Mouse (Mus musculus) heart, adult 18-20 months (tissue): ENCODE results near the gene Tgm2. TPM values are rescaled to one million over a fixed set of nuclear protein-coding genes. Genes with fewer than 3 reads are reported as not detected.

ENCODE experiments used
- DNase-seq, 2 experiments: peaks; one replicate each; pipeline ENCODE4 v3.0.0; 2021 to 2022; ENCODE audit warnings: mixed read lengths in 1 of 2
- long read RNA-seq, 2 experiments: library from polyadenylated mRNA; stranded (forward); transcript quantifications; one replicate each; pipeline ENCODE4 v2.0.0; 2021
- total RNA-seq, 2 experiments: library from RNA; stranded (reverse); gene quantifications; 2 replicates each; pipeline ENCODE4 v1.2.3; 2021

Tgm2 gene
- 100 to 1,000 TPM; 247 to 266 TPM for total RNA-seq
- long read RNA-seq, experiment 1, transcript Tgm2-201 (13 exons, 3,596 nt), result major isoform, 43 of 94 reads
- long read RNA-seq, experiment 1, partial matches to known transcripts, result 24 of 94 reads
- long read RNA-seq, experiment 1, other reads (novel, unspliced or antisense), result 27 of 94 reads
- long read RNA-seq, experiment 2, transcript Tgm2-201 (13 exons, 3,596 nt), result major isoform, 21 of 73 reads
- long read RNA-seq, experiment 2, partial matches to known transcripts, result 19 of 73 reads
- long read RNA-seq, experiment 2, other reads (novel, unspliced or antisense), result 33 of 73 reads

DNA sequence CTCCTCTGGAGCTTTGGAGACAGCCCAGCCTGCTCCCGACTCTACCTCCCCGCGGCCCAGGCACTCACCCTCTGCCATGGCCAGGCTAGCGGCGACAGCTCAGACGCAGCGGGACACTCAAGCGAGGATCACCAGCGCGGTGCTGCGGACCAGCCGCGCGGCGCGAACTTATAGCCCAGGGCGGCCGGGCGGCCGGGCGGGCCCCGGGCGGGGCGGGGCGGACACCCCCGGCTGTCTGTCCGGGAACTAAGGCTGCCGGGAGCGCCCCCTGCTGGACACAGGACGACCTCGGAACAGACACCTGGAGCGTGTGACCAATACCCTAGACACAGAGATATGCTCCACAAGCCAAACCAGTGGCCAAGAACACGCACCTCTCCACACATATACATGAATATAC, at the start of gene Tgm2:
Tgm2 (minus strand) TSS at position 214 of the 400 bp plus-strand sequence.
- DNase-seq, result peak; percentile 94 to 97

DNA sequence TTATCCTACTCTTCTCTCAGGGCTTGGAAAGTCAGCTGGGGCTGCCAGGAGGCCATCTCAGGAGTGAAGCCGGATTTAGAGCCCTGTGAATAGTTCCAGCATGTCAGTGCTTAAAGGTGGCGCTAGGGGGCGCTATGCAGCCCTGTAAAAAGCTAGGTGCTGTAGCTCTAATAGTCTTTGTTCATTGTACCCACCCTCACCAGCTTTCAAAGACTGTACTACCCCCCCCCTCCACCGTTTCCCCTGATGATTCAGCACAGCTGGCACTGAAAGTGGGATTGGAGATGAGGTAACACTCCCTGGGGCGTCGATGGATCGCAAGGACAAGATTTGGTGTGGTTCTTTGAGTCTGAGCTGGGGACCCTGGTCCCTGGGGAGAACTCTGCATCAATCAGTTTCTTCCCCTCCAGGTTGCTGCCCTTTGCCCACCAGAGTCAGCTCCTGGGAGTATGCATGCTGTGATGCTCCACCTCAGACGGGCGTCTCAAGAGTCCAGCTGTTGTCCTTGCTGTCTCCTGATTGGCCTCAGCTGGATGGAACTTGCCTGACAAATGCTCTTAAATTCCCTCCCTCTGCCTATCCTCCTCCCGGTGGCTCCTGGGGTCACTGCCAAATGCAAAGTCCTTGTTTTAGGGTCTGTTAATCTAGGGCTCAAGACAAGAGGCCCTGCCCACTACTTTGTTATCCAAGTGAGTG, 48.9 kb upstream of the Tgm2 start:
- peak; percentile 51 to 56 for DNase-seq

- DNase-seq, result no peak
Observed at GRCm38 (mm10) chr2:158193611-158194336, 47.5 kb upstream of the Tgm2 start.

DNA sequence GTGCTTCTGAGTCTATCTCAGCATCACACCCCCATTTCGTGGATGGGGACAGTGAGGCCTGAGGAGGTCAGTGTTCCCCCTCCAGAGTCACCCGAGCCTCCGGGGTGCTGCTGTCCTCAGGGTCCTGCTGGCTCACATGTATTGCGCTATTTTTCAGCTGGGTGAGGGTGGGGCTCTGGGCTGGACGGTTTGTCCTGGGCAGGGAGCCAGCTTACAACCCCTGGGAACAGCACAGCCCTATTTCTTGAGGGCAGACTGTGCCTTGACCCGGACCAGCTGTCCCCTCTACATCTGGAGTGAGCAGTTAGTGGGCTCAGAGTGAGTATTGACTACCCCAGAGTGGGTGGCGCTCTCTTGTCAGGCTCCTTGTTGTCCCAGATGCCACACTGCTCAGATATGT, 44.9 kb upstream of the Tgm2 start:
- peak; percentile 83 to 91 for DNase-seq

- no peak for DNase-seq
Observed at GRCm38 (mm10) chr2:158189451-158189850, 43.2 kb upstream of the Tgm2 start.

DNA sequence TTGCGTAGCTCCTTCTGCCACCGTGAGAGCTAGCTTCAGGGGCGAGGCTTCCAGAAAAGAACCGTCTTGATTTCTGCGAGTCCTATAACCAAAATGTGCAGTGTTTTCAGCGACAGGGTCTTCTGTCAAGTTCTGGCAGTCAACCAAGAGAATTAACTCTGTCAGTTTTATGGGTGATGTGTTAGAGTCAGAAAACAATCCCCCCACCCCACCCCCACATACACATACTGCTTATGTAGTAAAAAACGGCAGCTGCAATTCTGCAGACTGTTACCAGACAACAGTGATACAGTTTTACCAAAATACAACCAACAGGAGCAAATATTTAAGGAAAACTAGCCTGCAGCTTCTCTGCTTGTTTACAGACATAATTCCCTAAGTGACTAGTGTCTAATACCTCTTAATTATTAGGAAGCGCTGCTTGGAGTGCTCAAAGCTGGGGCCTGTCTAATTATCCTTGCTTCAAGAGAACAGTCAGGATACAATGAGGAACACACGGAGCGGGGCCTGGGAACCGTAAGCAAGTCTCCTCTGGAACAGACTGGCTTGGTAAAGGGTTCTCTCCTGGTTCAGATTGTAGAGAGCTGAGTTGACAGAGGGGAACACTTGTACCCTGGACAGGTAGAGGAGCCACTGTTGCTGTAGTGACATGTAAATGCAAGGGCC, 40.1 kb upstream of the Tgm2 start:
- no peak for DNase-seq

GRCm38 (mm10) chr2:158183266-158183665, 37.0 kb upstream of the Tgm2 start:
- no peak for DNase-seq

DNA sequence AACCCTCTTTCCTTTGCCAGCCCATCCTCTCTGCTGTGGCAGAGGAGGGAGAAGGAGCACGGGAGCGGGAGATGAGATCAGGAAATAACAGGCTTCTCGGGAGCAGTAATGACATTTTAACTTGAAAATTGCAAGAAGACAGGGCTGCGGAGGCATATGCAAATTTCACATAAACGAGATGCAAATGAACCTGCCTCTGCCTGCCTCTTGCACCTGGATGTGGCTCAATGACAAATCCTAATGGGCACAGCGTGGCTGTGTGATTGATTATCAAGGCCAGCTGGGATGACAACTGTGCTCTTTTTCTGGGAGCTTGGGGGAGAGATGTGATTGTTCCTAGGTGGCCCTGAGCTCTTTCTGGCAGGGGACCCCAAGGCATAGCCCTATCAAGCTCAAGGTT, 35.7 kb upstream of the Tgm2 start:
- DNase-seq, result no peak

- DNase-seq, result peak in 1 of 2 experiments; percentile 76
Observed at GRCm38 (mm10) chr2:158180797-158181196, 34.6 kb upstream of the Tgm2 start.

DNA sequence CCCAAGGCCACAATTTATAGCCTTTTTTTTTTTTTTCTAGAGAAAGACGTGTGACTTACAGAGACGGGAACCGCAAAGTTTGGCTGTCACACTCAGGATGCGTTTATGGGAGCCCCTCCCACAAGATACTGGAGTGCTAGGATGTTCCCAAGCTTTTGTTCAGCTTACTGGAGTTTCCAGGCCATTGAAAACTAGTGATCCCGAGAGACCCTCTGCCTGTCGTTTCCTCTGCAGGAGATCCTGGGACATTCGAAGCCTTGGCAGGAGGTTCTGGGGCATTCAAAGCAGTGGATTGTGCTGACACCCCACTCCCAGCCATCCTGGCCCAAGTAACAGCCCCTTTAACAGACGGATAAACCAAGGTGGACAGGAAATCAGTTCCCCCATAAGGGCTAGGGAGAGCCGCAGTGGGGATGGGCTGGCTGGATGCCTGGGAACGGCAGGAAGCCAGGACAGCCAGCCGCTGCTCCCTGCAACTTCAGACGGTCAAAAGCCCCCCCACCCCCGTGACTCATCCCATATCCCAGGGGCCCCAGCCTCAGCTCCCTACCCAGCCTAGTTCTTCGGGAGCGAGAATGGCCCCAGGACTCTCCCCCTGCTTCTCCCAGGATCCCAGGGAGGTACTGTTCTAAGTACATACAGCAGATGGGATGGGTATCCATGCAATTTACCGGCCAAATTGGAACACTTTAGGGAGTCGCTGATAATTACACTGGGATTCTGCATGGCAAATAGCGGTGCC, 33.3 kb upstream of the Tgm2 start:
- DNase-seq, result peak; percentile 76 to 79

GRCm38 (mm10) chr2:158178696-158179369, 32.6 kb upstream of the Tgm2 start:
- DNase-seq, result peak; percentile 86 to 89

DNA sequence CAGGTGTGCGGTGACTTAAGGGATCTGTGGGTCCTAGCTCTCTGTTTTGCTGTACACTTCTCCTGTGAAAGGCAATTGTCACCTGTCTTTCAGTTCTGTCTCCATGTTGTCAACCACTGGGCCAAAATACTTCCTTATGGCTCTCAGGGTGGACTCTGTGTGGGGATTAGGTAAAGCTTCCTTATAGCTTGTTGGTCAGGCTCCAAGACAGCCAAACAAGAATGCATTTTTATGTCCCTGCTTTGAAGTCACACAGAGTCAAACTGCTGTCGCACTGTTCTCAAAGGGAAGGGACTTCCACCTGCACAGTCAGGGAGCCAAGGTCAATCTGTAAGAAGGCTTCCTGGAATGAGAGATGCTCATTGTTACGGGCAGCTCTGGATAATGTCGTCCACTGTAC, 31.9 kb upstream of the Tgm2 start:
- DNase-seq, result no peak

DNA sequence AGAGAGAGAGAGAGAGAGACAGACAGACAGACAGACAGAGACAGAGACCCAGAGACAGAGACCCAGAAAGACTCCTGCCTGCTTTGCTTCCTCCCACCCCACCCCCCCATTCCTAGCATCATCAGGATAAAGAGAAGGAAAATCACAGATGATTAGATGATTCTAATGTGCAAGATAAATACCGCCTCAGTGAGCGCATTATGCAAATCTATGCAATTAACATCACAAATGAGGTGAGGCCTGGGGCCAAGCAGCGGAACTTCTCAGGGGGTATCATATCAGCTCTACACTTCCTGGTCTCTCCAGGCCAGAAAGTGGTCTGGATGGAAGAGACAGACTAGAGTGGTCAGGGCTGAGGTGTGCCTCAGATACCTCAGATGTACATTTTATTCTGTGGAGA, 31.3 kb upstream of the Tgm2 start:
- DNase-seq, result no peak

GRCm38 (mm10) chr2:158176763-158177162, 30.5 kb upstream of the Tgm2 start:
- no peak for DNase-seq

- DNase-seq, result no peak
Observed at GRCm38 (mm10) chr2:158175433-158175832, 29.2 kb upstream of the Tgm2 start.

GRCm38 (mm10) chr2:158174958-158175357, 28.7 kb upstream of the Tgm2 start:
- DNase-seq, result no peak

DNA sequence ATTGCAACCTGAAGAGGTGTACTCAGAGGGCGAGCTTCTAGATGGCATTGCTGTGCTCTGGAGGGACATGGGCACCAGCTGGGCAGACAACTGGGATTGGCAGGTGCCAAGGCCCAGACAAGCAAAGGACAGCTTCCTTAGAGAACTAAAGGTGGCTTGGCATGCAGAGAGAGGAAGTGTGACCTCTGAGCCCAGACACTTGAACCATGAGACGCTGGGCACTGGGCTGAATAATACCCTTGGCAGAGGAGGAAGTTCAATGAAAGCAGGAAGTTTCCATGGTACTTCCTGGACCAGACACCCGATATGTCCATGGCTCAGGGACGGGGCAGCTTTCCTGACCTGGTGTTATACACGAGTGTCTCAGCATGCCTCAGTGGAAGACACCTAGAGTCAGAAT, 28.2 kb upstream of the Tgm2 start:
- peak in 1 of 2 experiments; percentile 43 for DNase-seq

DNA sequence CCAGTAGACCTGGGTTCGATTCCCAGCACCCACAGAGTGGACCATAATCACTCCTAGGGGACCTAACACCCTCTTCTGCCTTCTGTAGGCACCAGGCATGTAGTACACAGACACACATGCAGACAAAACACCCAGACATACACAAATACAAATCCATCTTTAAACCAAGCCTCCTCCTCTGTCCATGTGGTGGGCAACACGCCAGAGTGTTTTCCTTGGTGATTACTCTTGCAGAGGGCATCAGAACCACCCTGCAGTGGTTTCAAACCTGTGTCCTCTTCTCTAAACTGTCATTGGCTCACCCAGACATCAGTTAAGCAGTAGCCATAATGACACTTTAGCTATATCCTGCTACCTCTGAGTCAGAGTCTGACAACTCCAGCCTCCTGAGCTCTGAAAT, 24.2 kb upstream of the Tgm2 start:
- no peak for DNase-seq

DNA sequence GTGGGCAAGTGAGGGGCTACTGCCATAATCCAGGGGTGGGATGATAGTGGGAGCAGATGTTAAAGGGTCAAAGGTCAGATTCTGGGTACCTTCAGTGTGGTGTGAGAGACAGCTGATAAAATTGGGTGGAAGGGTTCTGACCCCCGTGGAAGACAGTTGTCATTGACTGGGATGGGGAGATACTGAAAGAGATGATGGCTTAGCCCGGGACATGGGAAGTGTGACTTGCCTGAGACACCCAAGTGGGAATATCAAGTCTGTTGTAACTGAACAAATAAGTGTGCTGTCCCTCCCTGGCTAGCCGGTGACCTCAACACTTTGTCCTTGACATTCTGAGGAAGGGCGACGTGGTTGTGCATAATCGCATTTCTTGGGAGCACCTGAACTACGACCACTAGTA, 23.5 kb upstream of the Tgm2 start:
- DNase-seq, result no peak

DNA sequence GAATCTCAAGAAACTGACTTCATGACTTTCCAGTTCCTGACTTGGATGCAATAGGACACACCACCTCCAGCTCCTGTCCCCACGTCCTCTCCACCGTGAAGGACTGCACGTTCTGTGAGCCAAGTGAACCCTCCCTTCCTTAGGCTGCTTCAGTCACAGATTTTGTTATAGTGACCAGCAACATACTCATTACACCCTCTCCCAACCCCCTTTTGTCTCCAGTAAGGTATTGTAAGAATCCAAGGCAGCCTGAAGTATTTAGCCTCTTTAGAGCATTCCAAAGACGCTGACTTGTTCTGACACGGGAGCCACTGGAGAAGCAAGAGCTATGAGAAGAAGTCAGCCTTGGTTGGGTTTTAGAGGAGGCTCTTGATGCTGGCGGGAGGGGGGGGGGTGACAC, 23.1 kb upstream of the Tgm2 start:
- DNase-seq, result no peak

GRCm38 (mm10) chr2:158168741-158169211, 22.5 kb upstream of the Tgm2 start:
- peak; percentile 67 to 75 for DNase-seq
